Mouse (Mus musculus): ENCODE data around the gene Ears2.

Gene Ears2

GRCm38 (mm10) chr7:122066945-122067516, at the start of gene Ears2, which contains the start of gene Ubfd1:
Gene Ears2 (minus strand): TSS chr7:122067263.
Gene Ubfd1 (plus strand): TSS chr7:122067175.
- peak; percentile 98 for DNase-seq

GRCm38 (mm10) chr7:122108206-122108605, 41.1 kb upstream of the Ears2 start:
- no peak for DNase-seq

DNA sequence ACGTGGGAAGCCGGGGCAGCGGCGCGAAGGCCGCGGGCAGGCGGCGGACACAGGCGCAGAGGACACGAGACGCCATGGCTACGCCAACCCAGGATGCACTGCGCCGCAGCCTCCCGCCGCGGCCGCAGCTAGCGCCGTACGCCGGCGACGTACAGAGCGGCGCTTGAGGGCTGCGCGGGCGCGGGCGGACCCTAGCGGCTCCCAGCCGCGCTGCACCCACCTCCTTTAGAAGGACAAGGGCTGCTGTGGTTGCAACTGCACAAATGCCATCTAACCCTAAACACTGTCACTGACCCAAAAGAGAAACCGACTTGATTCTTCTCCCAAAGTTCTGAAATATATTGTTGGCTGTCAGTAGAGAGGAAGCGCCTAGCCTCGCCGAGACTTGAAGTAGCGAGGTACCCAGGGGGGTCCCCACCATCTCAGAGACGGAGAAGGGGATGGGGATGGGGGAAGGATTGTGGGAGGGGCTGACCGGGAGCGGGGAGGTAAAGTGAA, 34.7 kb upstream of the Ears2 start, which contains the start of gene Ndufab1:
Gene Ndufab1 (minus strand): TSS at position 140 of the 498 bp plus-strand sequence.
- peak; percentile 96 for DNase-seq

DNA sequence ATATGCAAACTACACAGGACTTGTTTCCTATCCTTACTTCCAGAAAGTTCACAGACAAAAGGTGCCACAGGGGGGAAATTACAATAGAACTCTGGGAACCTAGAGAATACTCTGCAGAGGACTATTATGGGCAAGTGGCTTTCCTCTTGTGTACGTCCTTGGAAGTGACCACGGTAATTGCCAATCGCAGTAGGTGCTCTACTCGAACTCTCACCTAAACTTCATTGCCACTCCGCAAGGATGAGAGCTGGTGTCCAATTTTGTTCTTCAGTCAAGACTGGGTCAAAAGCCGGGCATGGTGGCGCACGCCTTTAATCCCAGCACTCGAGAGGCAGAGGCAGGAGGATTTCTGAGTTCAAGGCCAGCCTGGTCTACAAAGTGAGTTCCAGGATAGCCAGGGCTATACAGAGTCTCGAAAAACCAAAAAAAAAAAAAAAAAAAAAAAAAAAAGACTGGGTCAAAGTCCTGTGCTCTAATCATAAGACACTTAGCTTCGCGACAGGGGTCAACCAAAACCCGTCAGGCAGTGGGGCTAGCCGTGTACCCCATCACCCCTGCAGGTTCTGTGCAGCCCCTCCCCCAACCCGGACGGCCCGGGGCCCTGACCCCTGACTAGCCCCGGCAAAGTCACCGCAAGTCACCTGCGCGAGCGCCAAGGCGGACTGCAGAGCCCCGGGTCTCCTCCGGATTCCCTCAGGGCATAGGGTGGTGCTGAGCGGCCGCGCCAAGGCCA, 34.1 kb upstream of the Ears2 start:
- peak; percentile 63 for DNase-seq

- peak; percentile 63 for DNase-seq
These were observed 32.2 kb upstream of the Ears2 start for GRCm38 (mm10) chr7:122099222-122099621.

DNA sequence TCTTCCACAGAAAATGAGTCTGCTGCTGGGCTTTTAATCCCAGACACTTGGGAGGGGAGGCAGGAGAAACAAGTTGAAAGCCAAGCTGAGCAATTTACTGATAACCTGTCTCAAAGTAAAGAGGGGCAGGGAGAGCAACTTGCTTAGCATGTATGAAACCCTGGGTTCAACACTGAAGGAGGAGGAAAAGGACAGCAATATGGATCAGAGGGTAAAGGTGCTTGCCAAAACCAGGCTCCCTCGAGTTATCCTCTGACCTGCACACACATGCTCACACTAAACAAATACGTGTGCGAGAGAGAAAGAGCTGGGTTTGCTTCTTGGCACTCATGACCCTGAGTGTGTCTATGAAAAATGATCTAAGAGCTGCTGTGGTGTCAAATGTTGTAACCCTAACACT, 30.9 kb upstream of the Ears2 start:
- DNase-seq, result no peak

GRCm38 (mm10) chr7:122094564-122095330, 27.7 kb upstream of the Ears2 start:
- DNase-seq, result no peak

DNA sequence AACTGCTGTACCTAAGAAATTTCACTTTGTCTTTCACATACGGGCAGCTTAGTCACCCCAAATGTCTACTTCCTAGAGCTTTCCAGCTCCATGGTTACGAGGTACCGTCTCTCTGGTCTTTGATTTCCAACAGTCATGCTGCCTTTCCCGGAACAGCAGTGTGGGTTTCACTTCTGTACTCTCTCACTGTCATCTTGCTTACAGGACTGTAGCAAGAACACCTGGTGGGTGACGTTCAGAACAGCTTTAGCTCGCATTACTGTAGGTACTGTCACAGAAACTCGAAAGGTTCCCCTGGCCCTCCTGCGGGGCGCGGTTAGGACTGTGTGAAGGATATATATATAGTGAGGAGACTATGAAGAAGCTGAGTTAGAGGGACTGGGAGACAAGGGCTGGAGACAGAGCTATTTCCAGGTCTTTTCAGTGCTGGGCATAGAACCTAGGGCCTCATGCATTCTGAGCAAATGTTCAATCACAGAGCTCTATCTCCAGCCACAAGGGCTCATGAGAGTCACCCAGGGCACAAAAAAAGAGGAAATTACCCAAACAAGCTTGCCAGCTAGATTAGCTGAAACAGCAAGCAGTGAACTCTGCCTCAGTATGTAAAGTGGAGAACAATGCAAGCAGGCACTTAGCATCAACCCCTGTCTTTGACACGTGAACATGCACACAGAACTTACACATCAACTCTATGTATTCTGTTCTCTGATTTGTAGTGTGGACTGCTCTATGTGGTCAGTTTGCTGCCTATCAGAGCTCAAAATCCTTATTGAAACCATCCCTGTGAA, 20.3 kb upstream of the Ears2 start:
- DNase-seq, result no peak

DNA sequence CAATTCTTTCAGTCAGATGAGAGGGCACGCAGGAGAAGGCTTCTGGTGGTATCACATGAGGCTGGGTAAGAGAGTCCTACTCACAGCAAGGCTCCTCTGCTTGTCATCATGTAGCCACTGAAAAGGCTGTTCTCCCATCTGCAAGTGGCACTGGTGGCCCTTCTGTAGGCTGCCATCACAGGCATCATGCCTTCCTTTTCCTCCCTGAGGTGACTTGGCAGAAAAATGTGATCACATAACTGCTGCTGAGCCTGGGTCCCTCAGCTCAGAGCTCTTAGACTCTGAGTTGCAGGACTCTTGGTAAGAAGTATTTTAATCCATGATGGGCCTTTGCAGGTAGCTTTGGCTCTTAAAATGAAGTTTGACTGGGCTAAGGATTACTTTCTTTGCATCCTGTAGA, 14.0 kb upstream of the Ears2 start:
- DNase-seq, result no peak

GRCm38 (mm10) chr7:122079798-122080554, 12.9 kb upstream of the Ears2 start:
- DNase-seq, result no peak

GRCm38 (mm10) chr7:122074374-122074773, 7.3 kb upstream of the Ears2 start:
- no peak for DNase-seq

DNA sequence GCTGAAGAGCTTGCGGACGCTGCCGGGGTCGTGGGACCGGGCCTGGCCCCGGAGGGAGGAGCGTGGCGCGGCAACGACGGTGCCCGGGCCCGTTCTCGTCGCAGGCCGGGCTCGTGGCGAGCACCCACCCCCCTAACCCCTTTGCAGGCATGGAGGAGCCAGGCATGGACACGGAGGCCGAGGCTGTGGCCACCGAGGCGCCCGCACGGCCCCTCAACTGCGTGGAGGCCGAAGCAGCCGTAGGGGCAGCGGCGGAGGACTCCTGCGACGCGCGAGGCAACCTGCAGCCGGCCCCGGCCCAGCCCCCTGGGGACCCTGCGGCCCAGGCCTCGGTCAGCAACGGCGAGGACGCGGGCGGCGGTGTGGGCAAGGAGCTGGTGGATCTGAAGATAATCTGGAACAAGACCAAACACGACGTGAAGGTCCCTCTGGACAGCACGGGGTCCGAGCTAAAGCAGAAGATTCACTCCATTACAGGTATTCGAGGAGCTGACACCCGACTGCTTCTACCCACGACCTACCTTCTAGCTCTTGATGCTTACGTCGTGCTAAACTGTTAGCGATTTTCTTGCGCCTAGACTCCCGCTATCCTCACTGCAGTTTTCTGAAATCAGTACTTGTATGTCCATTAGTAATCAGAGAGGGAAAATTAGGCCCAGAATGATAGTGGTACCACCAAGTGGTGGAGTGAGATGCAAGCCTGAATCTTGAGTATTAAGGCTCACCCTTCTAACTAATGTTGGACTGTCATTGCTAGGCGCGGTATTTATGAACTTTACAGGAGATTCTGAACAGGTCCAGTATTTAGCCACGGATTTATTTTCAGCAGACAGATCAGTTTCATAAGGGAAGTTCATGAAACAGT, 686 bp upstream of the Ears2 start:
- peak; percentile 31 for DNase-seq

DNA sequence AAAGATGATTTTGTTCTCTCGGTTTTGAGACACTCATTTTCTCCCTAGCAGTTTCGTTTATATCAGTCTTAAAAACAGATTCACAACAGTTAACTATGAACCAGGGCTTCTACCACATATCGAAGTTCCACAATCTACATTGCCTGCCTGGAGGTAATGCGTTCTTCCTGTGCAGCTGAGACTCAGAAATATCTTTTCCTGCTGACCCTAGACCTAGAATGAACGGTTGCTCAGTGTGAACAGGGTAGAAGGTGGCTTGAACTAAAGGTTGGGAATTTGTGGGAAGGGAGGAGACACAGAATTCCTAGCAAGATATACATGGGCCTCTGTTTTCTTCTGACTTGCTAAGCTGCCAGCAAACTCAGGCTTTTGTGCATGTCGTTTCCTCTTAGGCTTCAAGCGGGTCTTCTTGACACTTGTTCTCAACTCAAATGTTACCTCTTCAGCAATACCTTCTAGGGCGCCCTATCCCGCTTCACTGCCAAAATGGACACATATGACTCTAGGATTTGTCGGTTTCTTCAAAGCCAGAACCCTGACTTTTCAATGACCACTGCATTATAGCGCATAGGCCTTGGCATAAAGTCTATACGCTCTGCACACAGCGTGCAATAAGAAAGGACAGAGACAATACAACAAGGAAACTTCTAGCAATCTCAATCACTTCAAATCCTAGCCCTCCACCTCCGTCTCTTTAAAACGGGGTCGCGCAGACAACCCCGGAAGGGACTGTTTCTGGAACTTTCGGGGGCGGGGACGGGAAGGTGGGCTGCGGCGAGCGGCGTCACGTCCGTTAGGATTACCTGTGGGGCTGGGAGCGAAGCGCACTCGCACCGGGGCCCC, 740 bp downstream of the Ears2 start:
- DNase-seq, result no peak

GRCm38 (mm10) chr7:122065656-122066055, 1.4 kb downstream of the Ears2 start:
- DNase-seq, result no peak

GRCm38 (mm10) chr7:122056633-122057032, 10.4 kb downstream of the Ears2 start:
- DNase-seq, result no peak

GRCm38 (mm10) chr7:122050834-122051233, 16.2 kb downstream of the Ears2 start:
- DNase-seq, result no peak

- DNase-seq, result no peak
These were observed 18.9 kb downstream of the Ears2 start for GRCm38 (mm10) chr7:122048191-122048590.

GRCm38 (mm10) chr7:122046813-122047212, 20.2 kb downstream of the Ears2 start:
- no peak for DNase-seq

- DNase-seq, result no peak
These were observed 21.4 kb downstream of the Ears2 start for GRCm38 (mm10) chr7:122045711-122046110.

DNA sequence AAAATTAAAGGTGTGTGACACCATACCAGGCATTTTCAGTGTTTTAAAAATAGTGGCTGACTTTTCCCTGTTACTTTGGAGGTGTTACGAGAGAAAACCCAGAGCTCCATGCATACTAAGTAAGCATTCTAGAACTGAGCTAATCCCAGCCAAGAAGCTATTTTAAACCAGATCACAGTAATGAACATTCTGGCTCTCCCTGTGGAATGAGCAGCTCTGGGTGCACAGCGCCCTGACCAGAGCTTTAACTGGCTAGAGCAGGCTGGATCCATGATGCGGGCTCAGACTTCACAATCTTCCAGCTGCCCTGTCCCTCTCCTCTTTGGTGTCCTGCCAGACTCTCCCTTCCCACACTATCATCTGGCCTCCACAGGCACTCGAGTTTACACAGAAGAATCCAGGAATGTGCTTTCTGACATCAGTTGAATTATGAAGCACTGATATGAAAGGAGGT, 21.9 kb downstream of the Ears2 start:
- no peak for DNase-seq
